Mouse (Mus musculus): Measurements from ENCODE around the gene Pdzrn3. TPM values are rescaled to one million over a fixed set of nuclear protein-coding genes. Genes with fewer than 3 reads are reported as not detected.

The Pdzrn3 gene
- total RNA-seq, 1 experiment from 2014 or later = 14.9 TPM

GRCm38 (mm10) chr6:101251916-101252603 lies 125.6 kb downstream of the Pdzrn3 start:
- DNase-seq = no peak

- DNase-seq = peak; percentile 62
These were observed 126.5 kb downstream of the Pdzrn3 start for GRCm38 (mm10) chr6:101251160-101251559.

- no peak for DNase-seq
These were observed 131.6 kb downstream of the Pdzrn3 start for GRCm38 (mm10) chr6:101246137-101246536.

- no peak for DNase-seq
These were observed 133.3 kb downstream of the Pdzrn3 start for GRCm38 (mm10) chr6:101244355-101244754.

- DNase-seq = no peak
These were observed 134.4 kb downstream of the Pdzrn3 start for GRCm38 (mm10) chr6:101243189-101243815.

- no peak for DNase-seq
These were observed 141.0 kb downstream of the Pdzrn3 start for GRCm38 (mm10) chr6:101236641-101237246.

- no peak for DNase-seq
These were observed 141.5 kb downstream of the Pdzrn3 start for GRCm38 (mm10) chr6:101236230-101236629.

GRCm38 (mm10) chr6:101234349-101234748 lies 143.3 kb downstream of the Pdzrn3 start:
- no peak for DNase-seq

- peak; percentile 18 for DNase-seq
These were observed 144.0 kb downstream of the Pdzrn3 start for GRCm38 (mm10) chr6:101233680-101234079.

- DNase-seq = no peak
These were observed 150.3 kb downstream of the Pdzrn3 start for GRCm38 (mm10) chr6:101227294-101227855.

GRCm38 (mm10) chr6:101220307-101220706 lies 157.4 kb downstream of the Pdzrn3 start:
- no peak for DNase-seq

- DNase-seq = no peak
These were observed 158.7 kb downstream of the Pdzrn3 start for GRCm38 (mm10) chr6:101219004-101219403.

- DNase-seq = no peak
These were observed 159.5 kb downstream of the Pdzrn3 start for GRCm38 (mm10) chr6:101218197-101218596.

- no peak for DNase-seq
These were observed 159.9 kb downstream of the Pdzrn3 start for GRCm38 (mm10) chr6:101217756-101218155.

- peak; percentile 9 for DNase-seq
These were observed 162.3 kb downstream of the Pdzrn3 start for GRCm38 (mm10) chr6:101215436-101215791.

GRCm38 (mm10) chr6:101214734-101215435 lies 162.8 kb downstream of the Pdzrn3 start:
- DNase-seq = no peak

GRCm38 (mm10) chr6:101213066-101213465 lies 164.6 kb downstream of the Pdzrn3 start:
- no peak for DNase-seq

GRCm38 (mm10) chr6:101212086-101212485 lies 165.6 kb downstream of the Pdzrn3 start:
- DNase-seq = no peak

GRCm38 (mm10) chr6:101211361-101211841 lies 166.3 kb downstream of the Pdzrn3 start:
- no peak for DNase-seq

- DNase-seq = no peak
These were observed 178.8 kb downstream of the Pdzrn3 start for GRCm38 (mm10) chr6:101198943-101199298.

- DNase-seq = no peak
These were observed 179.3 kb downstream of the Pdzrn3 start for GRCm38 (mm10) chr6:101198284-101198942.

GRCm38 (mm10) chr6:101197642-101198041 lies 180.1 kb downstream of the Pdzrn3 start:
- peak; percentile 81 for DNase-seq

All from adrenal gland, postnatal 14 days (tissue).